Mouse (Mus musculus) liver (tissue): Measurements from ENCODE around the gene Prkaa2.

Experiments used
- DNase-seq: peaks from one replicate; pipeline ENCODE4 v3.0.0-alpha.2; 2020; ENCODE audit warnings: mixed read lengths

Gene Prkaa2

GRCm38 (mm10) chr4:105109199-105109989 lies at the start of gene Prkaa2:
Gene Prkaa2, minus strand, starts transcription at chr4:105109890.
- DNase-seq: peak; percentile 52

GRCm38 (mm10) chr4:105159531-105159870 lies 49.8 kb upstream of the Prkaa2 start:
- DNase-seq: no peak

DNA sequence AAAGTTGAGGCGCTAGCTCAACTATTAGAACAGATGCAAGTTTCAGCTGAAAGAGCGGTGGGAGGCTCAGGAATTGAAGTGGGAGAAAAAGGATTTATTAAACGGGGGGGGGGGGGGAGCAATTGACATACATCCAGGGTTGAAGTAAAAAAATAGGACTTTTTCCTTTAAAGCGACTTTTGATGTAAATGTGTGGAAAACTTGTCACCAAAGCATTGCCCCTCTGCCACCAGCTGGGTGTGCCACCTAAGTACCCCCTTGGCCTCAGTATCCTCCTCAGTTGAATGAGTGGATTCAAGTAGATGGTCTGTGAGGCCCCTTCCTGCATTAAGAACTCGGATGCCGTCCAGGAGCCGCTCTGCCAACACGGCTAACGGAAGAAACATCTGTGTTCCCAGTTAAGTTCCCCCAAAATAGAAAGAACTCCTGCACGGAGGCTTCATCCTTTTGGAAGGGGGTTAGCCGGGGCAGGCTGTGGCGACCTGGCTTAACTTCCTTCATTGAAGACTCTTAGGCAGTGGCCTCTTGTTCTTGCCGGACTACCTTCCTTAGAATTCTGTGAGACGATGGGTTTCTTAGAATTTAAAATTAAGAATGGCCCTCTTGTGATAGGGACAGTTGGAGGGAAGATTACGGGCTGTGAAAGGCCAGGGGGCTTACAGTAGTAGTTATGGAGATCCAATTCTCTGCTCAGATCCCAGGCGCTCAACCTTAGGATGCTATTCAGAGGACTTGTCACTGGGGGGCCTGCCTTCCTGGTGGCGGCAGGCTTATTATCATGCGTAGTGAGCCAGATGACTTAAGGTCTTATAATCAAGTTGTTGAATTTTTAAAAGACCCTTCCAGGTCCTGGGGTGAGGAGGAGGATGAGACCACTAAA lies 49.2 kb upstream of the Prkaa2 start:
- peak; percentile 14 for DNase-seq

DNA sequence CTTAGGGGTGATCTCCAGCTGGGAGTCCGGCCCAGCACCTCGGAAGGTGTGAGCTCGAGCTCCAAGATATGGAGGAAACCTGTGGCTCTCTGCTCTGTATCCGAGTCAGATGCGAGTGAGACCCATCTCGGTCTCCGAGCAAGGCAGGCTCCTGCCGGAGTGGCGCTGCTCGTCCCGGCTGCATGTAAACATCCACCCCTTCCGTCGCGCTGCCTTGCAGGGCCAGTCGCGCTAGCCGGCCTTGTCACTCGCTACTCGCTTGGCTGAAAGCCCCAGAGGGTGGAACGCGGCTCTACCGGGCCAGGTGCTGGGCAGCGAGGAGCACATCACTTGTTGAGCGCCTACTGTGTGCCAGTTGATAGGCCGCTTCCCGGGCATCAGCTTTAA lies 48.5 kb upstream of the Prkaa2 start:
- peak; percentile 58 for DNase-seq

GRCm38 (mm10) chr4:105157276-105158168 lies 47.8 kb upstream of the Prkaa2 start, which contains the start of gene Plpp3:
Gene Plpp3, plus strand, starts transcription at chr4:105157347.
- peak; percentile 68 for DNase-seq

- DNase-seq: no peak
Observed at GRCm38 (mm10) chr4:105156955-105157275, 47.2 kb upstream of the Prkaa2 start.

GRCm38 (mm10) chr4:105156281-105156680 lies 46.6 kb upstream of the Prkaa2 start:
- DNase-seq: no peak

- DNase-seq: no peak
Observed at GRCm38 (mm10) chr4:105153227-105153626, 43.5 kb upstream of the Prkaa2 start.

DNA sequence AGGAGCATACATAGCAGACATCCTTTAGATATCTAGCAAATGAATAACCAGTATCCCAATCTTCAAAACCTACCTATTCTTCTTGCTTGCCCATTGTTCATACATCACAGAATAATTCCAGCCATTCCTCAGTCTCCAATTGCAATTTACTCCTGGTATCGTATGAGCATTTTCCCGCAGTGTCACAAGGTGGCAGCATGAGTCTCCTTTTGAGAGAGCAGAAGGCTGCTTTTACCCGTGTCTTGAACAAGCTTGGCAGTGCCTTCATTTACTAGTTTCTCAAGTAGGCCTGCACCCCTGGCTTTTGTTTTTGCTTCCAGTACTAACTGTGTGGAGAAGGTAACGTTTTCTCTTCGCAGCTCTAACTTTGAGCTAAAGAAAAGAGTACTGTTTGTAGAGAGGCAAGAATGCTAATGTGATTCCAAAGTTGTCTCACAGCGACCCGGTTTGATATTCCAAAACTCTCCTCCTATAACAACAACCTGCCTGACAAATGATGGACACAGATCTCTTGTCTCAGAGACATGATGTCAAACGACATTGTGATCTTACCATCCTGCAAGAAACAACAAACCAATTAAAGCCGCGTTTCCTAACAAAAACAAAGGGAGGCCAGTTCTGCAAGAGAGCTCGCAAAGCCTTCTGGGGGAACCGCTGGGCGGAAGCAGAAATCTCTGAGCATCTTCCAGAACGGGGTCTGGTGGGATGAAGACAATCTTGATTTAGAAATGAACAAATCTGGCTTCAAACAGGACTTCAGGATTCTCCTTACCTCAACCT lies 42.4 kb upstream of the Prkaa2 start:
- peak; percentile 61 for DNase-seq

- DNase-seq: no peak
Observed at GRCm38 (mm10) chr4:105149492-105149891, 39.8 kb upstream of the Prkaa2 start.

- DNase-seq: no peak
Observed at GRCm38 (mm10) chr4:105133350-105134050, 23.8 kb upstream of the Prkaa2 start.

DNA sequence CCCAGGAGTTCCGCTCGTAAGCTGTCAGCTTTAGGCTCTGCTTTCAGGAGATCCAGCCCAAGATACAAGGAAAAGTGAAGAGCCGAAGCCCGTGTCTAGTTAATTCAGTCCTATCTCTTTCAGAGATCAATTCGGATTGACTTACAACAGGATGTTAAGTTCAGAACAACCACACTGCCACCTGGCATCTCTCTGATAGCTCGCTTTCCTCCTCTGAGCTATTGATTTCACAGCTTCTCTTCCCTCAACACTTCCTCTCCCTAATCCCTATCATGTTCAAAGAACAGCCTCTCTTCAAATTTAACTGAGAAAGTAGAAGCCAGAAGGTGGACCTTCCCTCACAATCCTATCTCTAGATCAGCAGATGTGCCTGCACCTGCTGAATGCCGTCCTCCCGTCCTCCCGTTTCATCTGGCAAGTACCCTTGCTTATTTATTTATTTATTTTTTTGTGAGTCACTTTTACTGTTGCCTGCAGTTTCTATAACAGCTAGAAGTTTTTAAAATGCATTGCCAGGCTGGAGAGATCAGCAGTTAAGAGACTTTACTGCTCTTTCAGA lies 22.1 kb upstream of the Prkaa2 start:
- DNase-seq: no peak

DNA sequence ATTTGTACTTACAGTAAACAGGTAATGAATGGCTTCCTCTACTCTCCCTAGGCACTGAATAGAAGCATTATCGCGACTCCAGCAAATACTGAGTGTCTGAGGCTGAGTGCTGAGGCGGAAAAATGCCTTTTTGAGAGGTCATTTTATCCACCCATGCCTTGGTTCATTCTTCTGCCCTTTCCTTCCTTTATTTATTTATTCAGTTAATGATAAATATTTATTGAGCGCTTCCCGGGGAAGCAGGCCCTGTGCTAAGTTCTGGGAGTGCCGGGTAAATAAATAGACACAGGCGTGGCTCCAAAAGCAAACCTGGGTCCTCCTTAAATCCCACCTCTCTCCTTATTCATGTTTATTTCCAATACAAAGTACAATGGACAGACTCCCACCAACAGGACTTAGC lies 19.5 kb upstream of the Prkaa2 start:
- no peak for DNase-seq

DNA sequence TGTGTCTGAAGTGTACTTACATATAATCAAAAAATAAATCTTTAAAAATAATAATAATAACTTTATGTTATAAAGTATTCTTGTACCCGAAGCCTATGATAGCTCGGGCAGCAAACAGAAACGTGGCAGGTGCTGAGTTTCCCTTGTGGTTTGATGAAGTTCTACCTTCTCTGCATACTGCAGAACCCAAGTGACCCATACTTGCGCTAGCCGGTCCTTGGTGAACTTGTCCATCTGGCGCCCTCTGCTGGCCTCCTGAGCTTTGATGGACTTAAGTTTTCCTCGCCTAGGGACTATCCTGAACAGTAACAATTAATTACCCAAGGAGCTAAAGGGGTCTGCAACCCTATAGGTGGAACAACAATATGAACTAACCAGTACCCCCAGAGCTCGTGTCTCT lies 12.7 kb upstream of the Prkaa2 start:
- DNase-seq: peak; percentile 54

GRCm38 (mm10) chr4:105121081-105121480 lies 11.4 kb upstream of the Prkaa2 start:
- no peak for DNase-seq

GRCm38 (mm10) chr4:105113468-105113867 lies 3.8 kb upstream of the Prkaa2 start:
- DNase-seq: no peak

GRCm38 (mm10) chr4:105113042-105113441 lies 3.4 kb upstream of the Prkaa2 start:
- no peak for DNase-seq

GRCm38 (mm10) chr4:105111770-105112169 lies 2.1 kb upstream of the Prkaa2 start:
- DNase-seq: no peak

- DNase-seq: no peak
Observed at GRCm38 (mm10) chr4:105110684-105111035, 970 bp upstream of the Prkaa2 start.

DNA sequence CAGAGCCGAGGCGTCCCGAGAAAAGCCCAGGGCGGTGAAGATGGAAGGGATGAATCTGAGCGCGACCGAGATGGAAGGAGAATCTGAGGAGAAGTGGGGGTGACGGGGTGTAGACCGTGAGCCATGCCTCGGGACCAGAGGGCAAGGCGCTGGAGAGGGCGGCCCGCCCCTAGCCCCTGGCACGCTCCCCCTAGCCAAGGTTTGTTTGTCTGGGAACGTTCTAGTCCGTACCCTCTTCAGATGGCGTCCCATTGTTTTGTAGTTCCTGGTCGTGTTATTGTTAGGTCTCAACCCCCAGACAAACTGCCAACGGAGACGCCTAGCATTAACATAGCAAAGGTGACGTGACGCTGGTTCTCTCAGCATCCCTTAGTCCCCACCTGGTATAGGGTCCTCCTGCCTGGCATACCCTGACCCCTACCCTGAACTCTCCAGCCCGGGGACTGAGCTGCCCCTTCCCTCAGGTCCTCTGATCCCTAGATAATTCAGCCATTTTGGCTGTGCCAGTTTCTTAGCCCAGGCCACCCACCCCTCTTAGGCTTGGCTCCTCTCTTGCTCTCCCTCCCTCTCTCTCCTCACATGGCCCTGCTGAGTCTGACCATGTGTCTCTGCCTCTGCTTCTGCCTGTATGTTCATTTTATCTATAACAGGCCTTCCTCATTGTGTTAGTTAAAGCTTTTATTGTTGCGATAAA lies 447 bp upstream of the Prkaa2 start:
- DNase-seq: no peak
